Mouse (Mus musculus) brain, adult 2 months (tissue): Measurements from ENCODE around the gene Cln5.
A peak's percentile ranks its signal among the peaks of the same experiment; 100 is the strongest.

Experiments
- DNase-seq: peaks from one replicate; pipeline ENCODE4 v3.0.0; 2011; ENCODE audit warnings: low read depth, low spot score

Cln5 gene

DNA sequence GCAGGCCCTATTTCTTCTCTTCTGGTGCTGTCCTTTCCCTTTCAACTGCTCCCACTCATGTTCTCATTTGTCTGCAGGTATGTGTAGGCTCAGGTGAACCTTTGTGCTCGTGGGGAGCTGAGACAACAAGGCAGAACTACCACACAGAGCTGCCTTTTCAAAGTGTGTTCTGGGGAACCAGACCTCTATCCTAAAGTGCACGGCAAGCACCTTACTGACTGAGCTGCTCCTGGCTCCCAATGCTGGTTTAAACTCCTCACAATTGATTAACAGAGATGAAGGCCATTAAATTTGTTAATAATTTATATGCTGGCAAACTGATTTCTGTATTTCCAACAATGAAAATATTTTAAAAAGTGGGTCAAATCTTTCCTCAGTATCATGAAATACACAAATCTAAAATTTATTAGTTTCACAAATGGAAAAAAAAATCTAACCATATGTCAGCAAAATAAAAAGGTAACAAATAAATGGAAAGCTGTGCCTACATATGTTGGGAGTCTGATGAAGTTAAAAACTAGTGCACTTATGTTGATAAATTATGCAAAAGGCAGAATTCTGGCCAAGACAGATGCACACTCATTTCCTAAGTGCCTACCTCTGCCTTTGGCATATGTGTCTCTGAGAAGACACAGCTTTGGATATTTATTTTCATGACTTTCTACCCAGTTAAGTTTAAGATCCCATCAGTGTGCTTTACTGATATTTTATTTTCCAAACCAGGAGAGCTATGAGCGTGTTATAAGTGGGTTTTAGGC, 42.8 kb downstream of the Cln5 start:
- peak; percentile 58 for DNase-seq

DNA sequence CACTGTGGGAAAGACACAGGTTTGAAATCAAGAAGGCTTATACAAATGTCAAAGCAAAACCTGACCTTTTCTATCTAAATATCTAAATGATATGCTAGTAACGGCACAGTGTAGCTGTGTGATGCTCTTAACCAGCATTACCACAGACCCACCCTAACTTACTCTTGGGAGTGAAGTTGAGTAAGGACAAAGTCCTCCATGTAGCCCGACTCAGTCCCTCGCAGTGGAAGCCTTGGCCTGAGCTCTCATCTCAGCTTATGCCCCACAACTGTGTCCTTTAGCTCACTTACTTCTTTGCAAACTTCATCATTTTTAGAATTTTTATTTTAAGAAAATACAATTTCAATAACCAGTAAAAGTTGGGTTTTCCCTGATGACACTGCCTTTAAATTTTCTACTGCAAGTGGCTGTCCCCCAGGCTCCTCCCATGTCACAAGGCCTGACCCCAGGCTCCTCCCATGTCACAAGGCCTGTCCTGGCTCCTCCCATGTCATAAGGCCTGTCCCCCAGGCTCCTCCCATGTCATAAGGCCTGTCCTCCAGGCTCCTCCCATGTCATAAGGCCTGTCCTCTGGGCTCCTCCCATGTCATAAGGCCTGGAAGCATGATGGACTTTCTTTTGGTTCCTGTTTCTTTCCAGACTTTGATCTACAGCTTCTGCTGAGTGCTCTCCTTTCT, 45.1 kb downstream of the Cln5 start:
- no peak for DNase-seq

DNA sequence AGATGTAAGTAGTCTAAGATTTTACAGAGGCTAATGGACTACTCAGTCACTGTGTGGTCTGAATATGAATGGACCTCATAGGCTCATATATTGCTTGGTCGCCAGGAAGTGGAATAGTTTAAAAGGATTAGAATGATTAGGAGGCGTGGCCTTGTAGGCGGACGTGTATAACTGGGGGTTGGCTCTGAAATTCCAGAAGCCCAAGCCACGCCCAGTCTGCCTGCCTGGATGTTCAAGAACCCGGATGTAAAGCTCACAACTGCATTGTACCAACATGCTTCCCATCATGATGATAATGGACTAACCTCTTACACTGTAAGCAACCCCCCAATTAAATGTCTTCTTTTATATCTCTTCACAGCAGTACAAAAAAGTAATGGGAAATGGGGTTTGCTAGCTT, 55.7 kb downstream of the Cln5 start:
- no peak for DNase-seq
